Mouse (Mus musculus): ENCODE measurements around the gene Pdhb. TPM values are rescaled to one million over a fixed set of nuclear protein-coding genes. Genes with fewer than 3 reads are reported as not detected.
"Not testable (repeated sequence)": the region's sequence is repeated elsewhere in the genome, so short reads cannot be mapped to it uniquely, and the experiment has no call there.

The Pdhb gene
- polyA plus RNA-seq, 1 experiment from 2014 or later: 285 TPM

GRCm38 (mm10) chr14:8176251-8176650 is 3.4 kb upstream of the Pdhb start:
- ATAC-seq (ENCODE audit: low read depth): no peak
- no peak overlapping the region for H3K27ac ChIP-seq (ENCODE audit: low read depth, low read length)
- no peak overlapping the region for H3K9ac ChIP-seq (replicated peaks; ENCODE audit: low read depth, low read length)
- 44% methylated on average over 5 of the region's 5 CpGs for WGBS
- no peak overlapping the region for H3K4me3 ChIP-seq (ENCODE audit: low read depth, low read length)
- H3K27me3 ChIP-seq (ENCODE audit: control insufficient read depth, insufficient read depth, low read length): no peaks in the 10 kb centered on the region
- no peaks in the 10 kb centered on the region for H3K36me3 ChIP-seq (ENCODE audit: control insufficient read depth, insufficient read depth, low read length)
- peaks cover 9% of the 10 kb centered on the region for H3K4me1 ChIP-seq (ENCODE audit: control insufficient read depth, insufficient read depth, low read length)
- H3K4me2 ChIP-seq (ENCODE audit: low read depth, low read length): no peak overlapping the region
- no peaks in the 10 kb centered on the region for H3K9me3 ChIP-seq (ENCODE audit: control insufficient read depth, low read length)

GRCm38 (mm10) chr14:8174634-8175033 is 1.8 kb upstream of the Pdhb start:
- WGBS: 88% methylated on average over 5 of the region's 5 CpGs
- no peak for ATAC-seq (ENCODE audit: low read depth)
- H3K4me2 ChIP-seq (ENCODE audit: low read depth, low read length): no peak overlapping the region

GRCm38 (mm10) chr14:8173542-8174250 is 871 bp upstream of the Pdhb start:
- Histone ChIP-seq H3K9ac (replicated peaks; ENCODE audit: low read depth, low read length) (peak overlapping the region; percentile 47; the same call in 1 of the 2 replicates), H3K36me3 (ENCODE audit: control insufficient read depth, insufficient read depth, low read length) (peaks cover 13% of the 10 kb centered on the region), H3K4me2 (ENCODE audit: low read depth, low read length) (peak overlapping the region; percentile 83), H3K27ac (ENCODE audit: low read depth, low read length) (peak overlapping the region; percentile 67), H3K4me3 (ENCODE audit: low read depth, low read length) (peak overlapping the region; percentile 79)
- H3K4me1 ChIP-seq (ENCODE audit: control insufficient read depth, insufficient read depth, low read length); H3K9me3 ChIP-seq (ENCODE audit: control insufficient read depth, low read length); H3K27me3 ChIP-seq (ENCODE audit: control insufficient read depth, insufficient read depth, low read length): not testable (repeated sequence)
- peak; percentile 10; the same call in 1 of the 2 replicates for ATAC-seq (ENCODE audit: low read depth)
- WGBS: 24% methylated on average over 5 of the region's 7 CpGs

More at GRCm38 (mm10) chr14:8174634-8175033, 1.8 kb upstream of the Pdhb start:
- Histone ChIP-seq H3K9me3 (ENCODE audit: control insufficient read depth, low read length) (no peaks in the 10 kb centered on the region), H3K27me3 (ENCODE audit: control insufficient read depth, insufficient read depth, low read length) (no peaks in the 10 kb centered on the region), H3K36me3 (ENCODE audit: control insufficient read depth, insufficient read depth, low read length) (peaks cover 4% of the 10 kb centered on the region), H3K9ac (replicated peaks; ENCODE audit: low read depth, low read length) (no peak overlapping the region), H3K27ac (ENCODE audit: low read depth, low read length) (no peak overlapping the region), H3K4me1 (ENCODE audit: control insufficient read depth, insufficient read depth, low read length) (peaks cover 9% of the 10 kb centered on the region), H3K4me3 (ENCODE audit: low read depth, low read length) (no peak overlapping the region)

- Histone ChIP-seq H3K9me3 (ENCODE audit: control insufficient read depth, low read length) (no peaks in the 10 kb centered on the region), H3K27ac (ENCODE audit: low read depth, low read length) (no peak overlapping the region), H3K36me3 (ENCODE audit: control insufficient read depth, insufficient read depth, low read length) (peaks cover 61% of the 10 kb centered on the region), H3K4me1 (ENCODE audit: control insufficient read depth, insufficient read depth, low read length) (no peaks in the 10 kb centered on the region), H3K4me2 (ENCODE audit: low read depth, low read length) (no peak overlapping the region), H3K4me3 (ENCODE audit: low read depth, low read length) (no peak overlapping the region), H3K27me3 (ENCODE audit: control insufficient read depth, insufficient read depth, low read length) (no peaks in the 10 kb centered on the region), H3K9ac (replicated peaks; ENCODE audit: low read depth, low read length) (no peak overlapping the region)
- ATAC-seq (ENCODE audit: low read depth): no peak
- WGBS: 80% methylated on average over 7 of the region's 7 CpGs
These were observed 8.4 kb downstream of the Pdhb start for GRCm38 (mm10) chr14:8164463-8164862.

- Histone ChIP-seq H3K27me3 (ENCODE audit: control insufficient read depth, insufficient read depth, low read length) (no peaks in the 10 kb centered on the region), H3K4me2 (ENCODE audit: low read depth, low read length) (no peak overlapping the region), H3K9ac (replicated peaks; ENCODE audit: low read depth, low read length) (no peak overlapping the region), H3K9me3 (ENCODE audit: control insufficient read depth, low read length) (no peaks in the 10 kb centered on the region), H3K27ac (ENCODE audit: low read depth, low read length) (no peak overlapping the region), H3K4me3 (ENCODE audit: low read depth, low read length) (no peak overlapping the region), H3K4me1 (ENCODE audit: control insufficient read depth, insufficient read depth, low read length) (no peaks in the 10 kb centered on the region), H3K36me3 (ENCODE audit: control insufficient read depth, insufficient read depth, low read length) (peaks cover 45% of the 10 kb centered on the region)
- ATAC-seq (ENCODE audit: low read depth): no peak
- 88% methylated on average over 2 of the region's 2 CpGs for WGBS
These were observed 11.0 kb downstream of the Pdhb start for GRCm38 (mm10) chr14:8161777-8162176.

GRCm38 (mm10) chr14:8159141-8159540 is 13.7 kb downstream of the Pdhb start:
- H3K36me3 ChIP-seq (ENCODE audit: control insufficient read depth, insufficient read depth, low read length): peaks cover 32% of the 10 kb centered on the region
- H3K27ac ChIP-seq (ENCODE audit: low read depth, low read length): no peak overlapping the region
- H3K9ac ChIP-seq (replicated peaks; ENCODE audit: low read depth, low read length): no peak overlapping the region
- WGBS: 90% methylated on average over 3 of the region's 3 CpGs
- H3K4me1 ChIP-seq (ENCODE audit: control insufficient read depth, insufficient read depth, low read length): no peaks in the 10 kb centered on the region
- no peak overlapping the region for H3K4me3 ChIP-seq (ENCODE audit: low read depth, low read length)
- H3K4me2 ChIP-seq (ENCODE audit: low read depth, low read length): no peak overlapping the region
- no peaks in the 10 kb centered on the region for H3K9me3 ChIP-seq (ENCODE audit: control insufficient read depth, low read length)
- no peaks in the 10 kb centered on the region for H3K27me3 ChIP-seq (ENCODE audit: control insufficient read depth, insufficient read depth, low read length)
- ATAC-seq (ENCODE audit: low read depth): no peak

- H3K27ac ChIP-seq (ENCODE audit: low read depth, low read length): no peak overlapping the region
- no peaks in the 10 kb centered on the region for H3K4me1 ChIP-seq (ENCODE audit: control insufficient read depth, insufficient read depth, low read length)
- no peak overlapping the region for H3K4me2 ChIP-seq (ENCODE audit: low read depth, low read length)
- WGBS: 92% methylated on average over 3 of the region's 3 CpGs
- H3K27me3 ChIP-seq (ENCODE audit: control insufficient read depth, insufficient read depth, low read length): no peaks in the 10 kb centered on the region
- no peaks in the 10 kb centered on the region for H3K9me3 ChIP-seq (ENCODE audit: control insufficient read depth, low read length)
- peaks cover 28% of the 10 kb centered on the region for H3K36me3 ChIP-seq (ENCODE audit: control insufficient read depth, insufficient read depth, low read length)
- H3K4me3 ChIP-seq (ENCODE audit: low read depth, low read length): no peak overlapping the region
- H3K9ac ChIP-seq (replicated peaks; ENCODE audit: low read depth, low read length): no peak overlapping the region
- ATAC-seq (ENCODE audit: low read depth): no peak
These were observed 14.1 kb downstream of the Pdhb start for GRCm38 (mm10) chr14:8158721-8159120.

- H3K36me3 ChIP-seq (ENCODE audit: control insufficient read depth, insufficient read depth, low read length): peaks cover 19% of the 10 kb centered on the region; the same call in 1 of the 2 replicates
These were observed 15.9 kb downstream of the Pdhb start for GRCm38 (mm10) chr14:8156947-8157346.

GRCm38 (mm10) chr14:8154072-8154471 is 18.8 kb downstream of the Pdhb start:
- 81% methylated on average over 3 of the region's 3 CpGs for WGBS
- Histone ChIP-seq H3K4me3 (ENCODE audit: low read depth, low read length) (no peak overlapping the region), H3K9ac (replicated peaks; ENCODE audit: low read depth, low read length) (no peak overlapping the region), H3K27me3 (ENCODE audit: control insufficient read depth, insufficient read depth, low read length) (no peaks in the 10 kb centered on the region), H3K4me1 (ENCODE audit: control insufficient read depth, insufficient read depth, low read length) (no peaks in the 10 kb centered on the region), H3K9me3 (ENCODE audit: control insufficient read depth, low read length) (no peaks in the 10 kb centered on the region), H3K4me2 (ENCODE audit: low read depth, low read length) (no peak overlapping the region), H3K27ac (ENCODE audit: low read depth, low read length) (no peak overlapping the region), H3K36me3 (ENCODE audit: control insufficient read depth, insufficient read depth, low read length) (peaks cover 20% of the 10 kb centered on the region; the same call in 1 of the 2 replicates)
- no peak for ATAC-seq (ENCODE audit: low read depth)

More at GRCm38 (mm10) chr14:8156947-8157346, 15.9 kb downstream of the Pdhb start:
- H3K4me1 ChIP-seq (ENCODE audit: control insufficient read depth, insufficient read depth, low read length): no peaks in the 10 kb centered on the region
- no peak for ATAC-seq (ENCODE audit: low read depth)
- H3K9me3 ChIP-seq (ENCODE audit: control insufficient read depth, low read length): no peaks in the 10 kb centered on the region
- H3K27me3 ChIP-seq (ENCODE audit: control insufficient read depth, insufficient read depth, low read length): no peaks in the 10 kb centered on the region
- 43% methylated on average over 3 of the region's 3 CpGs for WGBS
- H3K4me3 ChIP-seq (ENCODE audit: low read depth, low read length): no peak overlapping the region
- H3K4me2 ChIP-seq (ENCODE audit: low read depth, low read length): no peak overlapping the region
- no peak overlapping the region for H3K9ac ChIP-seq (replicated peaks; ENCODE audit: low read depth, low read length)
- no peak overlapping the region for H3K27ac ChIP-seq (ENCODE audit: low read depth, low read length)
